Mouse (Mus musculus): ENCODE data around the gene Stx7. TPM values are rescaled to one million over a fixed set of nuclear protein-coding genes. Genes with fewer than 3 reads are reported as not detected.
"Not testable (repeated sequence)": the region's sequence is repeated elsewhere in the genome, so short reads cannot be mapped to it uniquely, and the experiment has no call there.

The Stx7 gene
- total RNA-seq (2021) = 10 to 100 TPM; 41.4 to 42.7 TPM
- long read RNA-seq, experiment 1, transcript Stx7-205 (10 exons, 3,435 nt) = major isoform, 101 of 107 reads
- long read RNA-seq, experiment 1, partial matches to known transcripts = 1 of 107 reads
- long read RNA-seq, experiment 1, other reads (novel, unspliced or antisense) = 5 of 107 reads
- long read RNA-seq, experiment 2, transcript Stx7-205 (10 exons, 3,435 nt) = major isoform, 67 of 73 reads
- long read RNA-seq, experiment 2, partial matches to known transcripts = 3 of 73 reads
- long read RNA-seq, experiment 2, other reads (novel, unspliced or antisense) = 2 of 73 reads

DNA sequence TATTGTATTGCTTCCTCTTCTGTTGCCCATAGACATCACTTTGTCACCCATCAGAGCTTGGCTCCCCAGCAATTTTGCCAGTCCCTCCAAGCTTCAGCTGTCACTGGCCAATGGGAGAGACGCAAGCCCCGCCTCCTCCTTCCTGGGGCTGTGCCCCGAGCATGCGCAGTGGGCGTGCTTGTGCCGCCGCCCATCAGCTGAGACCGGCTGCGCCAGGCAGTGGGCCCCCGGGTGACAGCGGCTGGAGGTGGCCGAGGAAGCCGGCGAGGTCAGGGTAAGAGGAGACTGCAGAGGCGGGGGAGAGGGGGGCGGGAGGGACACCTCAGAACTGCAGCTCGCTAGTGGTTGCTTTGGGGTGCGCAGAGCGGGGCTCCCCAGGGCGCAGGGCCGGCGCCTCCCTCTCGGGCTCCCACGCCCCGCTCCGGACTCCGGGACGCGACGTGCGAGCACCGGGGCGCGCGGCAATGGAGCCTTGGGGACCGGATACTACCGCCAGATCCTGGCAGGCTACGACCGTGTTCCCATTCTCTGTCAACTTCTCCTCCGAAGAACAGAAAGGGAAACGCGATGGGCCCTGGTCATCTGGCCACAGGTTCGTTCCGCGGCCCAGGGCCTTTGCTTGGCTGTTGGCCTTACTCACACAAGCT is at the start of gene Stx7:
Gene Stx7 (plus strand): TSS at position 168 of the 647 bp plus-strand sequence.
- intact Hi-C loops (cut with DNase I) = no loop called here
- DNase-seq = peak; percentile 95 to 96

DNA sequence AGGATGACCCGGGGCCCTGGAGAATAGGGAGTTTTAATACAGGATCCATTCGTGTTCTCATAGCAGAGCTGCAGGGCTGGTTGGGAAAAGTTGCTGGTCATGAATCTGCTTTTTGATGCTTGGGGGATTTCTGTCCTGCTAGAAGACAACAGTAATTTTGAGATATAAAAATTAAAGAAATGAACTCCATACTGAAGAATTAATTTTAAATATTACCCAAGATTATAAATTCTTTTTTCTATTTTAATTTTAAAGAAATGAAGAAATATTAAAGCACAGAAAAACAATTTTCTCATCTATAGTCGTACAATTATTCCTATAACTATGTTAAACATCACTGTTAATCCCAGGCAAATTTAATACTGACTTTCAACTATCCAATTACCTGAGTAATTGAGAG is 47.3 kb upstream of the Stx7 start, which contains the start of gene Taar8c:
Gene Taar8c (minus strand): TSS at position 101 of the 400 bp plus-strand sequence.
- intact Hi-C loops (cut with DNase I) = not testable (repeated sequence)

DNA sequence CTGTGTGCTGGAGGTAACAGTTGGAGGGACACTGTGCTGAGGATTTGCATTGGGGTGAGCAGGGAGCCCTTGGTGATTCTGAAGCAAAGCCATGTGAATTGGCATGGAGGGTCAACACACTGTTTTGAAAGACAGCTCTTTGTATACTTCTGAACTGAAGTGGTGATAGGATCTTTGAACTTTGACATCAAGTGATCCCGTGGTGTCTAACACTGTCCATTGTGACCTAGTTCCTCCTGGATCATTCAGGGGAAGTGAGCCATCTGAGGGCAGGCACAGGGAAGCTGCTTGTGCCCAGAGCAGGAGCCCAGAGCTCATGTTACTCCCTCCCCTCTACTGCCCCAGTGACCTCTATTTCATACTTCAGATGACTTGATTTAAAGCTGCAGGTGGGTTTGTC is 45.8 kb upstream of the Stx7 start:
- DNase-seq; intact Hi-C loops (cut with DNase I): not testable (repeated sequence)

More for the DNA sequence above, 47.3 kb upstream of the Stx7 start, which contains the start of gene Taar8c:
- DNase-seq = not testable (repeated sequence)

DNA sequence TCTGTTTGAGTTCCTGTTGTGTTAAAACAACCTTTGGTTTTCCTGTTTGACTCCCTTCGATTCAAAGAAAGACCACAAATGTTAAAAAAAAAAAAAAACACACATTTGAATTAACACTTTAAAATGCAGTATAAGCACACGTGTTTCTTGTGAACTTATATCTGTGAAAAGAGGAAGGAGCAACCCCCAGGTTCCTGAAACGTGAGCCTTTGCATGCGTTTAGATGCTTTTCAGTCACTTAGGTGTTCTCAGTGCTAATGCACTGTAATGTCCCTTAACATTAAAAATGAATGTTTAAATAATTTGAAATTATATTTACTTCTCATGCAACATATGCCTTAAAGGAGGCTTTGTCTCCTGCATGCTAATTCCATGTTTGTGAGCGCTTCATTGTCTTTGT is 41.4 kb upstream of the Stx7 start:
- intact Hi-C loops (cut with DNase I) = no loop called here
- no peak for DNase-seq

DNA sequence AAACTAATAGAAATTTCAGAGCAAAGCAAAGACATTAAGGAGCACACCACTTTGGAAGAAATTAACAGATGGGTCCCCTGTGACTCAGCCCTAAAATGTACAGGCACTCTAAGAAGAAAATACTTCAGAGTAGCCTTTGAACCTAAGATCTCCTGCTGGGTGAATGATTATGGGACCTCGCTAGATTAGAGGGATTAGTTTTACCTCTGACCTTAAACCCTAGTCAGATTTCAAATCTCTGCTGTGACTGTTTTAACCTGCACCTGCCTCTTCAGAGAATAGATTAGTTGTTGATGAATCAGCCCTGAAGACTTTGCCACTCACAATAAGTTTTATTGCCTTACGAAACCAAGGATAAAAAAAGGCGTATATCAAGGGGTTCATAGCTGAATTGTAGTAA is 40.9 kb upstream of the Stx7 start:
- DNase-seq = no peak
- intact Hi-C loops (cut with DNase I) = no loop called here

DNA sequence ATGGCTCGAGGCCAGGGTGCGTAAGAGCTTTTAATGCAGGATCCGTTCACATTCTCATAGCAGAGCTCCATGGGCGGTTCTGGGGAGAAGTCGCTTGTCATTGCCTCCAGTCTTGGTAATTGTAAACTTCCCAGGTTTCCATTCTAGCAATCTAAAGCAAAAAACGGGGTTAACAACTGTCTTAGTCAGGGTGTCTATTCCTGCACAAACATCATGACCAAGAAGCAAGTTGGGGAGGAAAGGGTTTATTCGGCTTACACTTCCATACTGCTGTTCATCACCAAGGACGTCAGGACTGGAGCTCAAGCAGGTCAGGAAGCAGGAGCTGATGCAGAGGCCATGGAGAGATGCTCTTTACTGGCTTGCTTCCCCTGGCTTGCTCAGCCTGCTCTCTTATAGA is 39.7 kb upstream of the Stx7 start, which contains the start of gene Taar9:
Gene Taar9 (minus strand): TSS at position 101 of the 400 bp plus-strand sequence.
- intact Hi-C loops (cut with DNase I); DNase-seq: not testable (repeated sequence)

DNA sequence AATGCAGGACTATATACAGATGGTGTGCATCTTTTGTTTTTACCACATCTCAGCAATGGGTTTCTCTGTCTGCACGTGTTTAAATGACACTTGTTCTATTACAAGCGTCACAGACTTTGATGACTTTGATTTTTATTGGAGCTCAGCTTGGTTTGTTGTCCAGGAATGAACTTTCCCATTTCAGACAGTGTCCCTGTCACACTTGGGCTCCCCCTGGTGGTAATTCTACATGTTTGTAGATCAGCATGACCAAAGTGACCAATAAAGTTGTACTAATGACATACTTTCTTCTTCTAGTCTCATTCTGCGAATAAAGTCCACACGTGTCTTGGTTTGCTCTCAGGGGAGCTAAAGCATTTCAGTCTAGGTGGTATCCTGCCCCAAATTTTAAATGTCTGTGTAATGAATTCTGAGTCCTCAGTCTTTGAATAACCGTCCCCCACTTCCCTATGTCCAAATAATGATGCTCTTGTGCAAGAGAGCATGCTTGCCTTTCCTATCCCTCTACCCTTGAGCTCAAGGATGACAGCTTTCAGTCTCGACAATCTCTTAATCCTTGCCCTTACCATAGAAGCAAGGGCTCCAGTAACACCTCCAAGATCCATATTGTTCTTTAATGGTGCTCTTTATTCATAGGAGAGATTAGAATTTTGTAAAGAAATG is 37.9 kb upstream of the Stx7 start:
- intact Hi-C loops (cut with DNase I) = loop anchor here (2.0 kb wide), 1 partner anchor 132 kb away; no protein-coding TSS in a partner anchor
- peak; percentile 32 to 70 for DNase-seq

DNA sequence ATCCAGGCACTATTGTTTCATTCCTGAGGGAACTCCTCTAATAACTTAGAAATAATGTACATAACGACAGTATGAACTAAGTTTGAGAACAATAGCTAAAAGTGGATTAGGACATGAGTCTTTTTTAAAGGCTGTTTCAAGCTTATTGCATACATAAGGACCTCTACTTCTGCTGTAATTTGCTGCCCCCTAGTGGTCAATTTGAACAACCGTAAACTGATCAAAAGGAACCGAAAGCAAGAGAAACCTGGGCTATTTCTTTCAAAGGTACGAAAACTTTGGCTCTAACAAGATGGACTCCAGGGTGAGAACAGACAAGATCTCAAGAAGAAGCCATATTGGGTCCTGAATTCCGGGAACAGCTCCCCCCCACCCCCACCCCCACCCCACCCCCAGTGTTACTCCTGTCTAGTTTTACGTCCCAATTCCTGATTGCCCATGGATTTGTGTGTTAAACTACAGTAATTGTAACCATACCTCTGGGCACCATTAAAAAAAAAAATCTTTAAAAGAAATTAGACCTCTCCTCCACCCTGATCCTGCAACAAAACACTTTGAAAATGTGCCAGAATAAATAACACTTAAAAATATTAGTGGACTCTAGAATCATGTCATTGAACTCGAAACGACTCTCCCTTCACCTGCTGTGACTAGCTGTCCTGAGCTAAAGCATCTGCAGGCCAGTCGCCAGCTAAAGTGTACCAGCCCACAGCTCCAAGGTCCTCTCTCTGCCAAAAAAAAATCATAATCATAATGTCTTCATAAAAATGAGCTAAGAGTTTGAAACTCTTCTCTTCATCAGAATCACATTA is 17.4 kb upstream of the Stx7 start:
- intact Hi-C loops (cut with DNase I) = loop anchor here (2.0 to 5.0 kb wide), 2 partner anchors 154 to 315 kb away; no protein-coding TSS in a partner anchor
- DNase-seq = peak; percentile 34 to 73

DNA sequence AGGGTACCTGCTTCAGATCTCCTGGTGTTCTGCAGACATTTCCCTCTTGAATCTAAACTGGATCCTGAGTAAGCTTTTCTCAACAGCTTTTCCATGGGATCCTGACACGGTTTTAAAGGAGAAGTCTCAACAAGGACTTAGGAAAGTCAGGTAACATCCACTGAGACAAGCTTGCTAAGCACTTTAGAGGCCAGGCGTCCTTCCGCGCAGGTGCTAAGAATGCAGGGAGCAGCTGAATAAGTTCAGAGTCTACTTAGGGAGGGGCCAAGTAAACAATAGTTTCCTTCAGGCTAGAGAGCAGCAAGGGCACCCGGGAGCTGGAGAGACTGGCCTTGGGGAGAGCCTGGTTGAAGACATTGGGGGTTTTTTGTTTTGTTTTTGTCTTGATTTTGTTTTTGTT is 16.8 kb upstream of the Stx7 start:
- DNase-seq = no peak
- intact Hi-C loops (cut with DNase I) = loop anchor here (5.0 kb wide), 1 partner anchor 155 kb away; no protein-coding TSS in a partner anchor

DNA sequence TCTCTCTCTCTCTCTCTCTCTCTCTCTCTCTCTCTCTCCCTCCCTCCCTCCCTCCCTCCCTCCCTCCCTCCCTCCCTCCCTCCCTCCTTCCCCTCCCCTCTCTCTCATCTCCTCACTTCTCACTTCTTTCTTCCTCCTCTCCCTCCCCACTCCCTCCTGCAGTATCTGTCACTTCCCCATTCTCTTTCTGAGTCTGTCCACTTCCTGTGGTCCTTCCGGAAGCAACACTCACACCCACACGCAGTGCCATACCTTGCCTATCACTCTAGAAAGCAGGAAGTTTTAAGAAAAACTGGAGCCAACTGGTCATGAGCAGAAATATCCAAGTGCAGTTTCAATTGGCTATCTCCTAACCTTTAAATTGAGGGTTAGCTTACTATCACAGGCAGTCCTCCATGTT is 16.0 kb upstream of the Stx7 start:
- no peak for DNase-seq
- intact Hi-C loops (cut with DNase I) = loop anchor here (5.0 kb wide), 1 partner anchor 156 kb away; no protein-coding TSS in a partner anchor

DNA sequence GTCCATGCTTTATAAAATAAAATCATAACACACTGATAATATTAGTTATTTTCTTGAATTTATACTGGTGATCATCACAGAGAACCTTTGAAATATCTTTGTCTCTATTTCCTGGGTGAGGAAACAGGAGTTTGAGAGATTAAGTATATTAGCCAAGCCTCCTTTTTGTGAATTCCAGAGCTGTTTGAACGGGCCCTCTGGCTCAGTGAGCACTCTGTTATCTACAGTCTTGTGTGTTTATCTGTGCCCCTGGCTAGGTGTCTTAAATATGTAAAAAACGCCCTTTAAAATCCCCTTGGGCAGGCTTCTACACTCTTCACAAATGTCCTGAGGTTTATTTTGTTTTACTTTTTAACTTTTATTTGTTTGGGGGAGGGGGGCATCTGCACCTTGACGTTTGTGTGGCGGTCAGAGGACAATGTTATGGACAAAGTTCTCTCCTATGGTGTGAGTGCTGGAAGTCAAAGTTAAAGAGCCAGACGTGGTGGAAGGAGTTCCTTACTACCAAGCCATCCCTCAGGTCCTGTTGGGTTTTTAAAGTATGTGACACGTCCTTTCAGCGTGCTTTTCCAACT is 14.9 kb upstream of the Stx7 start:
- intact Hi-C loops (cut with DNase I) = loop anchor here (5.0 kb wide), 1 partner anchor 157 kb away; no protein-coding TSS in a partner anchor
- DNase-seq = no peak

DNA sequence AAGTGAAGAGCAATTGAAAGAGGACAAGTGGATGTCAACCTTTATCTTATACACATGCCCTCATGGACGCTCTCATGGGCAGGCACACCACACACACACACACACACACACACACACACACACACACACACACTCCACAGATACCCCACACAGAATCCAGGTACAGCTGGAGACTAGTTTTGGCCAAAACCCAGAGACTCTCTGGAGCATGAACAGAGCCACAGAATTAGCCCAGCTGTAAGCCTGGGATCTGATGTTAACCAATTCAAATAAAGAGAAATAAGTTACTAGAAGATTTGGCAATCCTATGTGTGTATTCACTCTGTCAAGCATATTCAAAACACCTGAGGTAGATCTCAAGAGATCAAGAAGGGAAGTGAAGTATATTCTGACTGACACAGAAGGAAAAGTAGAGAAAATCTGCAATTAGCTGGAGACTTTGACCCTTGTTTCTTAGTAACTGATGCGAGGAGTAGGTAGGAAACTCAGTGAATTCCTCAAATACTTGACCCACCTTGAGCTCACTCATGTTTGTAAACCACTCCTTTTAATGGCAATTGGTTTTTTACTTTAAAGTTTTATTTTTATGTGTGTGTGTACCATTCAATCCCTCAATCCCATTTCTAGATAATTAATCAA is 10.4 kb upstream of the Stx7 start:
- no peak for DNase-seq
- intact Hi-C loops (cut with DNase I) = no loop called here

DNA sequence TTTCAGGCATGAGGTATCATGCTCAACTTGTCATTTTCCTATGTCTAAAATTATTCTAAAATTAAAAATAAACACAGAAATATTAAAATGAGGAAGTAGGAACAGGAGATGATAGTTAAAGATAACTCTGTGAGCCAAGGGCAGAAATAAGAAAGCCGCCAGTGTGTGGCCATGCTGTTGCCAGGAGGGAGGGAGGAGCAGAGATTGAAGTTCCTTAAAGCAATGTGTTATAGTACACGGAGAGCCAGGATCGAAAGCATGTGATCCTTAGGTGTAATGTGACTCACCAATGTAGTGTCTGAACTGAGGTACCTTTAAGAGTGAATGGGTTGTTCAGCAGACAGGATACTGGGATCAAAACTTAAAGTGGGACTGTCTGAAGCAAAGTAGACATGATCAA is 6.4 kb upstream of the Stx7 start:
- DNase-seq = no peak
- intact Hi-C loops (cut with DNase I) = no loop called here

DNA sequence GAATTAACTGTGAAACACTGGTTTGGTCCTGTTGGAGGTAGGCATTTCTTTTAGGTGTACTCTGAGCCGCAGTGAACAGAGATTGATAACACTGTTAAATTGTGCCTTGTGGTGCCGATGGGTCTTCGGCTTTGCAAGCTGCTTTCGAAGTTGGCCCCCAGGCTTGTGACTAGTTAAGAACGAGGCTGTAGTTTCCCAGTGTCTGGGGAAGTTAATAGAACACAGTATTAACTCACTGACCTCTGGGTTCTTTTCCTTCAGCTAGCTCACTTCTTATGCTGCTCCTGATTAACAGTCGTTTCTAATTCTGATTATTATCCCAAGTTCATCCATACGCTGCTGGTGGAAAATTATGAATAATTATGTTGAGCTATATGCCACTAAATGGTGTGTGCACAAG is 984 bp downstream of the Stx7 start:
- no peak for DNase-seq
- intact Hi-C loops (cut with DNase I) = no loop called here

DNA sequence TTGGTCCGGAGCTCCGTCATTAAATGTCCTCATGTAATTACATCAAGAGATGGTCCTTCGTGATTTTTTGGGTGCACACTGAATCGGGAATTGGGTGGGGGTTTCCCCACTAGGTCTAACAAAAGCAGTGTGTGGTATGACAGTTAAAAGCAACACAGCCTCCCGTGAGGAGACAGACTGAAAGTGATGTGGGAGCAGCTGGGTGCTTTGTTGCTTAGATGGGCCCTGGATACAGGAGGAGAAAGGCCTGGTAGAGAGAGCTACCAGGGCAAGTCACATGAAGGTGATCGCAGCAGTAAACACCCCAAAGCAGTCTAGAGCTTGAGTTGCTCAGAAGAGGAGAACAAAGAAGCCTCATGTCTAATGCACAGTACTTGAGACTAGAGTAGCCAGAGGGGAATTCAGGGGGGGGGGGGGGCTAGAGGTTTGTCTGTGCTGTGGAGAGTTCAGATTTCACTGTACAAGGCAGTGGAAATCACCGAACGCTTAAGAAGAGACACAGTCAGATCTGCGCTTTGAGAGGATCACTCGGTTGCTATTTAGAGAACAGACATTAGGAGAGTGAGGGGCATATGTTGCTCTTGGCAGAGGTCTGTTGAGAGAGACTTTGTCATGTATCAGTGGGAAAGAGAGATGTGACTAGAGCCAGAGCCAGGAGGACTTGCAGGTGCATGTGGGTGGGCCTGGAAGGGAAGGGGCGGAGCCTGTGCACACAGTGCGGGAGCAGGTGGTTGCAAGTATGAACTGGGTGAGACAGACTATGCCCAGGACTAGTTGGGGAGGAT is 9.6 kb downstream of the Stx7 start:
- DNase-seq = no peak
- intact Hi-C loops (cut with DNase I) = no loop called here

DNA sequence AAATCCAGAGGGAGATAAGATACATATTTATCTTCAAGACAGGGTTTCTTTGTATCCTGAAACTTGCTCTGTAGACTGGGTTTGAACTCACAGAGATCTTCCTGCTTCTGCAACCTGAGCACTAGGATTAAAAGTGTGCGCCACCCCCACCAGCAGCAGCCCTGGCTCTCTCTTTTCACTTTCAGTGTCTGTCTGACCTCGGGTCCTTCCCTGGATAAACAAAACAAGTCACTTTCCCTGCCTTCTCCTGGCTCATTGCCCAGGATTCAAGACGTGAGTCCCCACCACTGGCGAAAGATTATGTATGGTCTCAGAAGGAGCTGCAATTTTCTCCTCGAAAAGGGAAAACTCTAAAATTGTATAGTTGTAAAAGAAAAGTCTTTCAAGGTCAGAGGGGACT is 10.5 kb downstream of the Stx7 start:
- no peak for DNase-seq
- intact Hi-C loops (cut with DNase I) = no loop called here

DNA sequence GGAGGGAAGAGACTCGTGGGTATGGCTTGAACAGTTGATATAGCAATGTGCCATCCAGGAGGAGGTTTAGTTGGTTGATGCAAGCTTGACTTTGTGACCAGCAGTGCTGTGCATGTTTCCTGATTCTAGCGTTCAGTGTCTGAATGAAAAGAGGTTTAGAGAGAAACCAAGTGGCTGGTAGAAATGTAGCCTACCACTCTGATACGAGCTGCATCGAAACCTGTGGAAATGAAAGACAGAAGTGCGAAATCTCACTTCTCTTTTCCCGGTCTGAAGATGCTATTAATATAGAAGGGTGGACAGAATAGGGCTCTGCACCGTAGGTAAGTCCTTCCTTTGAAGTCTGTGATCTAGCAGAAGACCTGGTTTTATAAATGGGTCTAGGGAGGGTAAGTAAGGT is 11.2 kb downstream of the Stx7 start:
- intact Hi-C loops (cut with DNase I) = no loop called here

DNA sequence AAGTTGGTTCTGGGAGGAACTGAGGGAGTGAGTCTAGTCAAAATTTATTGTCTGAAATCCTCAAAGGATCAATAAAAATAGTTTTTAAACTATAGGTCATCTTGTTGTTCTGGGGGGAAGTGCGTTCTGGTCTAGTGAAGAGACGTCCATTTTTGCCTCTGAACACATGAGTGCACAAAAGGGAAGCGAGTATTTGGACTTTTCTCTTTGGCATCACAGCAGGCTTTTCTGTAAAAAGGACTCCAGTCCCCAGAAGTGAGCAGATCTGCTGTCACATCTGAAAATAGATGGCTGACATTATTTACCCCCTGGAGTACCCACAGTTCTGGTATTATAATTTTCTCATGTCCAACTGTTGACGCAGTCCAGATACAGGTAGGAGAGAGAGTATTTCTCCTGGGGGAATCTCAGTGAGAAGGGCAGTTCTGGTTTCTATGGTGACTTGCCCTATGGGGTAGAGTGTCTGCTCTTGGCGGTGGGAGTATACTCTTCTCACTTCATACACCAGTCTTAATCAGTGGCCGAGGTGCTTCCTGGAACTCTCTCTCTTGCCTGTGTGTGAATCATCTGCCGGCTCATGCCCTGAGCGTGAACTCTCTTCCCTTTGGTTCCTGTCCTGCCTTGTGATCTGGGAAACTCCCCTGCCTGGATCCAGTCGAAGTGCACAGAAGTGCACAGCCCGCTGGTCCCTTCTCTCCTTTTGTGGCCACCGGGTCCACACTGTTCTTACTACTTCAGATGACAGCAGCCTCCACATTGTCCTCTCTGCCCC is 15.2 kb downstream of the Stx7 start:
- DNase-seq = peak; percentile 13 to 35
- intact Hi-C loops (cut with DNase I) = no loop called here

More for the DNA sequence above, 11.2 kb downstream of the Stx7 start:
- no peak for DNase-seq
